Mouse (Mus musculus) spleen, adult 18-20 months (tissue): ENCODE data around the gene Osbpl10.
"Not testable (repeated sequence)": the region's sequence is repeated elsewhere in the genome, so short reads cannot be mapped to it uniquely, and the experiment has no call there.

Experiments
- DNase-seq, 2 experiments: peaks; one replicate each; pipeline ENCODE4 v3.0.0; 2022; ENCODE audit warnings: mixed read lengths in 2 of 2

The Osbpl10 gene

DNA sequence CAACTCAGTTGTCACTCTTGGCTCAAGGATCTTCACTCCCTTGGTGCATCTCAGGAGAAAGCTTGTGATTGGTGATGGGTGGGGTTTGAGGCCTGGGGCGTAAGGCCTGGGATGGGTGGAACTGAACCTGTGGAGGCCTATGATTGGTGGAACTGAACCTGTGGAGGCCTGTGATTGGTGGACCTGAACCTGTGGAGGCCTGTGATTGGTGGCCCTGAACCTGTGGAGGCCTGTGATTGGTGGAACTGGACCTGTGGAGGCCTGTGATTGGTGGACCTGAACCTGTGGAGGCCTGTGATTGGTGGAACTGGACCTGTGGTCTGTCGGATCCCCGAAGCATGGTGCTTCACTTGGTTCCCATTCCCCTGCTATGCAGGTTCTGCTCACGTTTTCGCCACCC lies 7.4 kb downstream of the Osbpl10 start:
- DNase-seq: no peak

DNA sequence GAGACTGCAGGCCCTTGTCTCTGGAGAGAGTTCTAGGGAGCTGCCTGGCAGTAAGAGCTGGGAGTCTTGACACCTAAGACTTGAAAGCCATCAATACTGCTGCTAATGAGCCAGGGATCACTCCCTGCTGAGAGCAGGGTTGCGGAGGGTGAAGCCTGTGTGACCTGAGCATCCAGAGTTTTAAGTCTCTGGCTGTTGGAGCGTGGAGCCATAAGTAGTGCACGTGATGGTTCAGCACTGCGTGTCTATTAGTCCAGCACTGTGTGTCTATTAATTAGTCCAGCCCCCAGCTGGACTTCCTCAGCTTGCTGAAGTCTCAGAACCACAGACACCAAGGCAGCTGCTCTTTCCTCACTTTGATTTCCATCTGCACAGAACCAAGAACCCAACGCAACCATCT lies 8.0 kb downstream of the Osbpl10 start:
- no peak for DNase-seq

DNA sequence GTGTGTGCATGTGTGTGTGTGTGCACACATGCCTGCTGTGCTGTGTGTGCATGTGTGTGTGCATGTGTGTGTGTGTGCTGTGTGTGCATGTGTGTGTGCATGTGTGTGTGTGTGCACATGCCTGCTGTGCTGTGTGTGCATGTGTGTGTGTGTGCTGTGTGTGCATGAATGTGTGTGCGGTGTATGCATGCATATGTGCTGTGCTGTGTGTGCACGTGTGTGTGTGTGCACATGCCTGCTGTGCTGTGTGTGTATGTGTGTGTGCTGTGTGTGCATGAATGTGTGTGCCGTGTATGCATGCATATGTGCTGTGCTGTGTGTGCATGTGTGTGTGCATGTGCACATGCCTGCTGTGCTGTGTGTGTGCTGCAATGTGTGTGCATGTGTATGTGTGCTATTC lies 9.7 kb downstream of the Osbpl10 start:
- no peak for DNase-seq

DNA sequence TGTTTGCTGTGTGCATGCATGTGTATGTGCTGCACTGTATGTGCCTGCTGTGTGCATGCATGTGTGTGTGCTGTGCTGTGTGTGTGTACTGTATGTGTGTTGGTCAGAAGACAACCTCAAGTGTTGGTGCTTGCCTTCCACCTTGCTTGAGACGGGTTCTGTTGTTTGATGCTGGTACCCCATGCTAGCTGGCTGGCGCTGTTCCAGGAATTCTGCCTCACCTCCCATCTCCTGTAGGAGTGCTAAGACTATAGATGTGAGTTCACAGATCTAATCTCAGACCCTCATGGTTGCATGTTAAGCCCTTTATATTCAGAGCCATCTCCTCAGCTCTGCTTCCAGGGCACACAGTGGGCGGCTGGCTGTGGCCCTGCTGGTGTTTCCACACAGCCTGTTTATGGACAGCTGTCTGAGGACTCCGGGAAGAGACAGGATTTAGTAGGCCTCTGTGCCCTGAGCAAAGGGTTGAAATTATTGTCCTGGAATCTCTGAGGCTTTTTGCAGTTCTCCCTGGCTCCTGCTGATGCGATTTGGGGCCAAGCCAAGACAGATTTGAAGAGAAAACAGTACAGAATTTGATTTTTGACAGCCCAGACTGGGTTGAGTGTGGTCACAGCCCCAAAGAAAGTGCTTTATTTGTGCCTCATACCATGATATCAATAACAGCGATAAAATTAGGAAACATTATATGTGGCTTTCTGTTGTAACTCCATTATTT lies 10.4 kb downstream of the Osbpl10 start:
- no peak for DNase-seq

DNA sequence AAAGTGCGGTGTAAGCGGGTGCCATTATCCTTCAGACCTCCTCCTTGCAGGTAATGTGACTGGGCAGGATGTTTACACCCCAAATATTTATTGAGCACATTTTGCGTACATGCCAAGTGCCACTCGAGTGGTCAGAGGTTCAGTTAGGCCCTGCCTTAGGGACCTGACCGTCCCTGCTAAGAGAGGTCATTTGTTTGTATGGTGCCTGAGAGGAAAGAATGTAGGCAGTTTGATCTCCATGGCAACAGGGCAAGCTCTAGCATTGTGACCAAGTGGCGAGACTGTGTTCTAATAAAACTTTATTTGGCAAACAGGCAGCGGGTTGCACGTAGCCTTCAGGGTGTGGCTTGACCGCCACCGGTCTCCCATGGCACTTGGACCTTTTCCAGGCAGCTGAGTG lies 12.1 kb downstream of the Osbpl10 start:
- no peak for DNase-seq

DNA sequence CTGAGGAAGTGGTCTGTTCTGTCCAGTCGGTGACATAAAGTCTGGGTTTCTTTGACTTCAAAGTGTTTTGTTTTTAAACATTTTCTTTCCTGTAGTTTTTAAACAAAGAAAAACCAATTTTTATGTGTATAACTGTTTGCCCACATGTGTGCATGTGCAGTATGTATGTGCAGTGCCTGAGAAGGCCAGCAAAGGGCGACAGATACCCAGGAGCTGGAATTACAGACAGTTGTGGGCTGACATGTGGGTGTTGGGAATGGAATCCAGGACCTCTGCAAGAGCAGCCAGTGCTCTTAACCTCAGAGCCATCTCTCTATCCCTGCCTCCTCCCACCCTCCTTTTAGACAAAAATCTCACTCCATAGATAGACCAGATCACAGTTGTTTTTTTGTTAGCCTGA lies 14.2 kb downstream of the Osbpl10 start:
- no peak for DNase-seq

DNA sequence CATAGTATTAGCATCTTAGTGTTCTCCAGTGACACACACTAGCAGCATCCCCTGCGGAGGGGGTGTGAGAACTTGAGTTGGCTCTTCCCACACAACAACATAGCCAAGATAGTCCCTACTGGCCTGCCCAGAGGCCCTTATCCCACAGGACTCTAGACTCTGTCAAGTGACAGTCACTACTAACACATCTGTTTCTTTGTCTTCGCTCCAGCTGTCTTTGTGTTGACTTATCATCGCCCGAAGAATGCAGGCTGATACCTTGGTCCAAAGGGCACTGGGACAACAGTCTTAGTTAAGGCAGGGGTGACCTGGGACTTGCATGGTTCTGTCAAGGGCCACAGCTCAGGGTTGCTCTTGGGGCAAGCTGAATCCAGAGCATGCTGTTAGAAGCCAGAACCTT lies 16.9 kb downstream of the Osbpl10 start:
- DNase-seq: no peak

DNA sequence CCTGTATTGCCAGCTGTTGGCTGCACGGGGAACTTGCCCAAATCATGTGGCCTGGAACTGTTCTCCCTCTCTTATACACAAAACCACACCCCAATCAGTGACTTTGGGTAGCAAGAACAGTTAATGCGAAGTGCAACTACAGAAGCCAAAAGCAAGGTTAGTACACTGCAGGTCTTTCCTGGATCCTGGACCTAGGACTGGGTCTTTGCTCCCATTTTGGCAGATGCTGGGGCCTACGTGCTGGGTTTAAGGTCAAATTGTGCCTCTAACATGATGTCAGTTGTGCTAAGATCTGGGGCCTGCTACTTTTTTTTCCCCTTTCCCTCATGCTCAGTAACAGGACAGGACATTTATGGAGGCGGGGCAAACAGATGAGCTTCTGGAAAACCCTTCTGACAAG lies 17.3 kb downstream of the Osbpl10 start:
- DNase-seq: no peak

DNA sequence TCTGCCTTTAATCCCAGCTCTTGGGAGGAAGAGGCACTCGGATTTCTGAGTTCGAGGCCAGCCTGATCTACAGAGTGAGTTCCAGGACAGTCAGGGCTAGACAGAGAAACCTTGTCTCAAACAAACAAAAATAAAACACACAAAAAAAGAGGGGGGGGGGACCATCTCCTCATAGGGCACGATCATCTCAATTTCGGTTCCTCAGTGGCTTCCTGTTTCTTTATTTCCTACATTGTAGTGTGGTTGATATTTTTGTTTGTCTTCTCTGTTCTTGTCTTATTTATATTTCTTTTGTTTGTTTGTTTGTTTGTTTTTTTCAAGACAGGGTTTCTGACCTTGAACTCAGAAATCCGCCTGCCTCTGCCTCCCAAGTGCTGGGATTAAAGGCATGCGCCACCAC lies 18.1 kb downstream of the Osbpl10 start:
- DNase-seq: no peak

DNA sequence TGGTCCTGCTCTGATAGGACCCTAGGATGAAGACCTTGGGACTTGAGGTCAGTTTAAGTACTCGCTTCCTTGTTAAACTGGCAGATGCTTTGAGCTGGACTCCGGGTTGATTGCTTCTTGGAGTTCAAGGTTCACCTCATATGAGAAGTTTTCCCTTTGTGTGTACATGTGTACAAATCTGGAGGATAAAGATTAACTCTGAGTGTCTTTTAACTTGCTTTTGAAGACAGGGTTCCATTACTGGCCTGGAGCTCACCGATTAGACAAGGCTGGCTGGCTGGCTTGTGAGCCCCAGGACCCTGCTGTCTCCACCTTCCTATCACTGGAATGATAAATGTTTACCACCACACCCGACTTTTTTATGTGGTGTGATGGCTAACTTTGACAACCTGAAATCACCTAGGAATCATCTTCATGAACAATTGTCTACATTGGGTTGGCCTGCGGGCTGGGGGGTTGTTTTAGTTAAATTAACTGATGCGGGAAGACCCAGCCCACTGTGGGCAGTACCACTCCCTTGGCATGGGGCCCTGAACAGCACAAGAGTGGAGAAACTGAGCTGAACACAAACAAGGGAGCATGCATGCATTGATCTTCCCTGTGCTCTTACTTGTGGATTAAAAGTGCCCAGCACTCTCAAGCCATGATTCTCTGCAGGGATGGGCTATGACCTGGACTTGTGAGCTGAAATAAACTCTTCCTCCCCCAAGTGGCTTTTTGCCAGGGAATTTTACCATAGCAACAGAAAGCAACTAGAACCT lies 20.8 kb downstream of the Osbpl10 start:
- DNase-seq: no peak

DNA sequence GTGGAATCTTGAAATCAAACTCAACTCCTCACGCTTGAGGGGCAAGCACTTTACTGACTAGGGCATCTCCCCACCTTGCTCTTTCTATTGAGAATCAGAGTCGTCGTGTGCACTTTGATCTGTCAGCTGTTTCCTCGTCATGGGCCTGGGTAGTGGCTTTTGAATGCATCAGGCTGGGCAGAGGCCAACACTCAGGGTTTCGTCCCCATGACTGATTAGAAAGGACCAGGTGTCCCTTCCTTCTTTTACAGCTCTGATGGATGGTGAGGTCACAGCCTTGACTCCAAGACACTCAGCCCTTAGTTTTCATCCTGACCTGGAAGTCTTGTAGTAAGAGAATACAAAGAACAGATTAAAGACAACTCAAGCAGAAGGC lies 21.4 kb downstream of the Osbpl10 start:
- no peak for DNase-seq

DNA sequence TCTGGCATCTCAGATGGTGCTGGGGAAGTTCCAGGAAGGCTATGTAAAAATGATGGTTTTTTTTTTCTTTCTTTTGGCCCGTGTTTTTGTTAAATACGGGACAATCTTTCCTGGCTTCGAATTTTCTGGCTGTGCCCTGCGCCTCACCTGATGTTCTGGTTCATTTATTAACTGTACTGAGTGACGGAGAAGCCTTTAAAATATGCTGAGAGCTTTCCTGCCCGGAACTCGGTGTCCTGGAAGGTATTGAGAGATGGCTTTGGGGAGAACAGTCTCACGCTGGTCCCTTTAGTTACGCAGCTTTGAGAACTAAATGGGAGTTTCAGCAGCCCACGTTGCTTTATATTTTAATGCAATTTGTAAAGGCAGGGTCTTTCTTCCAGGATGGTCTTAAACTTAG lies 27.1 kb downstream of the Osbpl10 start:
- DNase-seq: no peak

DNA sequence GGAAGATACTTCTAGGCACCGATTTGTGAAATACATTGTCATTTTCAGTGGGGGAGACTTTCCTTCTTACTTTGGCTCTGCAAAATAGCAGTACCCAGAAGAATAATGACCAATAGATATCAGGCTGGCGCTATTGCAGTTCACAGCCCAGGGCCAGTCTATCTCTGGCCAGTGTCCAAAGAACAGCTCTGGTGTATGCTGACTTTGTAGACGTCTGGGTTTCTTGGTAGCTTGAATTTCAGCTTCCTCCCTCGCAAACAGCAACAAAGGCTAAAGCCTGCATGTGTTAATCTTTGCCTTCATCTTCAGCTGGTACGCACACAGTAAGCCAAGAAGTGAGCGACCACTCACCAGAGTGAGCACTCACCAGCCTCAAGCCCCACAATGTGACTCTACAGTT lies 29.4 kb downstream of the Osbpl10 start:
- no peak for DNase-seq

DNA sequence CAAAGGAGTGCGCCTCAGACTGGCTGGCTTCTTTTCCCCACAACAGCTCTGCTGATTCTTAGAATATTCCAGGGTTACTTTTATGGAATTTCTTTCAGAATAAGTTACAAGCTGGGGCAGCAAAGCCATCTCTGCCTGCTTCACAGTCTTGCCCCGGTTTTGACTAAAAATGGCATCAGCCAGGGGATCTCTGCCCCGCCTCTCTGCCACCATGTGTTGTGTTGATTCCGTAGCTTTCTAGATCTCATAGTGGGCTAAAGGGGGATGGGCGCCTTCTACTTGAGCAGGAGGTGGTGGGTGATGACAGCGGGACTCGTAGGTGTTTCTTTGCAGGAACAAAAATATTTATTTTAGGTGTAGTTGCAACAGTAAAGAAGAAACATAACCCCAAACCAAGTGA lies 29.8 kb downstream of the Osbpl10 start:
- no peak for DNase-seq

DNA sequence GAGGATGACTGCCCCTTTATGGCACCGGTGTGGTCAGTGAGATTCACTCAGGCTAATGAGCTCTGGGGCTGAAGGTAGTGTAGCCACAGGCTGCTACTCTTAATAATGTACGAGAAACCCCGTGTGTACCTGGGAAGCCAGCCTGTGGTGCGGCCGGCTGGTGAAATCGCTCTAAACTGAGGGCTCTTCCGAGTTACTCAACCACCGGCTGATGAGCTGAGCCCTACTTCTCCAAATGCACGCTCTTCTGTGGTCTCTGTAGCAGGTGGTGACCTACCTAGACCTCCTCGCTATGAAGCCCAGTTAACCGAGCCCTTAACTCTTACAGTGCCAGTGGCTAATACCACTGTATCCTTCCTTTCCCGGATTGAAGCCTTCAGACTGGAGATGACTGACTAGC lies 34.0 kb downstream of the Osbpl10 start:
- no peak for DNase-seq

DNA sequence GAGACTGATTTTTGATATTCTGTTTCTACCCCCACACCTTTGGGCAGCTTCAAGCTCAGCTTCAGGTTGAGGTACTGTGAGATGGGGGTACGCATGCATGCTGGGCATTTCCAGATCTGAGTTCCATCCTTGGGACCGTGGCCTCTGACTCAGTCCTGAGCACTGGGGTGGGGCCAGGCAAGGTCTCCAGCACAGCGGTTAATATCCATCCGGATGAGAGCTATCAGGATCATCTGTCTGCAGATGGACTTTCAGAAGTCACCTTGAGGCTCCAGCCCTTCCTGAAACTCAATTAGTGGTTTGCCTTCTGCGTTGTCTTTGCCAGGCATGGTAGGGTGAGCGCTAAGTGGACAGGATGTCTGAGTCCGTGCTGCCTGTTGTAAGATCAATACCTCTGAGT lies 41.8 kb downstream of the Osbpl10 start:
- no peak for DNase-seq

DNA sequence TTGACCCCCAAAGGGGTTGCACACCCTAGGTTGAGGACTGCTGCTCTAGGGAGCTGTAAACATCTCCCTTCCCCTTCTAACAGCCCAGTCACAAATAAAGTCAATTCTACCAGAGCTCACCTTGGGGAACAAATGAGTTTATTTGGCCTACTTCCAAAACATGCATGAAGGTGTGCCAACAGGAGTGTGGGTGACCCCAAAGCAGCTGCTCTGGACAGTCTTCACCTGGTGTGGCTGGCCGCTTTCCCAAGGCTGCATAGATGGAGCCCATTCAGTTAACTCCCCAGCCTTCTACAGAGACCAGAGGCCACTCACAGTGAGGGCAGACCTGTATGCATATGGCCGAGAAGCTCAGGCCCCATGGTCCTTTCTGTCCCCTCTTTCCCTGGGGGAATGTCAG lies 43.0 kb downstream of the Osbpl10 start:
- no peak for DNase-seq

DNA sequence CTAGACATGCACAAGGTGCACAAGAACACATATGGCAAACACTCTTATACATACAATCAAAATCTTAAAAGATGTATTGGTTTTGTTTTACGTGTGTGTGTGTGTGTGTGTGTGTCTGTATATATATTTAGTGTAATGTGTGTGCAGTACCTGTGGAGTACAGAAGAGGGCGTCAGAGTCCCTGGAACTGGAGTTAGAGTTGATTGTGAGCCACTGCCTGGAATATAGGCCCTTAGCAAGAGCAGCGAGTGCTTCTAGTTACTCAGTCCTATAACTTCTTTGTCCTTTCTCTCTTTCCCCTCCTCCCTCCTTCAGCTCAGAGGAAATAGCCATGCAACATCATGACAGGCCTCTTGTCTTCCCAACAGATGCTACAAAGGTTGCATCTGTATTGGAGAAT lies 44.8 kb downstream of the Osbpl10 start:
- DNase-seq: no peak

DNA sequence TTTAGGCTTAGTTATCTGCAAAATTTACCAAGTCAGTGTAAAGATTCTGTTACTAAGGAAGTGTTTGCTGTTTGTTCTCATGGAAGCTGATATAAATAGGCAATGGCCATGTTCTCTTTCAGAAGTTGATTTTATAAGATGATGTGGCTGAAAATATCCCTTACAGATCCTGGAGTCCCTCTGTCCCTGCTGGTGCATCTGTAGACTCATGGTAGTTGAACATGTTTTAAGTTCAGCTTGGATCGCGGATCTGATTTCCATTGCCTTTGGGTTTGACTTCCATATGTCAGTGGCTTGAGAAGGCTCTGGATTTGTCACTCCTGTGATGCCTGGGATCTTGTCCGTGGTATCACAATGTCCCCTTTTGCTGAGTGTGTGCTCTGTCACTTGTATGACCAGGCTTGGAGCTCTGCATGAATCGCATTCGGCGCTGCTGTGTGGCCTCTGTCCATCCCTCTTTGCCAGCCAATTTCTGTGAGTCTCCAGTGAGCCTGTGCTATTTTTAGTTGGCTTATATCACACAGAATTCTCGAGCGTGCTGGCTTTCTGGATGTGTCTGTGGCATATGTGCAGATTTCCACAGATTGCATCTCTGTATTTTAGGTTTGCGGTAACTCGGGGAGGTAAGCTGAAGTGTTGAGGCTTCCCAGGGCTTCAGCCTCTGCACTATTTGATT lies 45.5 kb downstream of the Osbpl10 start:
- DNase-seq: no peak

DNA sequence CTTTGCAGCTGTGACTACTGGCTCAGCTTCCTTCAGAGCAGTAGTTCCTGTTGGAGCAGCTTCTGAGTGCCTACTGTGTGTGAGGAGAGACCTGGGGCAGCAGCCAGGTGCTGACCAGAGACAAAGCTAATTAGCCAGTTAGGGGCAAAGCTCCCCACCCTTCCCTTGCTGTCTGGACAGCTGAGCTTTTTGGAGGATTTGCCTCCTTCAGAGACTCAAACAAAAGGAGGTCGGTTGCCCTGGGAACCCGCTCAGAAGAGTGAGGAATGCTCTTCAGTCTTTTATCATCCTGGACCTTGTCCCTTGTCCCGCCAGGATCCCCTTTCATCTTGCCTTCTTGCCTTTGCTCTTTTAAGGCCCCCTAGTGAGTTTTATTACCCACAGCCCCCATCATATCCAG lies 50.9 kb downstream of the Osbpl10 start:
- DNase-seq: no peak

DNA sequence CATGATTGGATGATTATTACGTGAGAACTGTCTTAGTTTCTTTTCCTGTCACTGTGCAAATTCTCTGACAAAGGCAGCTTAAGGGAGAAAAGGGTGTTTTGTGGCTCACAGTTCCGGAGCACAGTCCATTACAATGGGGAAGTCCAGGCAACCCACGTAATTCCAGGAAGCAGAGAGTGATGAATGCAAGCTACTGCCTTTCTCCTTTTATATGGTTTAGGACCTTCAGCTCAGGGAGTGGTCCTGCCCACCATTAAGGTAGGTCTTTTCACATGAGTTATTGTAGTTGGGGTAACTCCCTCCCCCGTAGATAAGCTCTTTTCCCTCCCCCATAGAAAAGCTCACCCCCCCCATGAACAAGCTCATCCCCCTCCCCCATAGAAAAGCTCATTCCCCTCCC lies 52.2 kb downstream of the Osbpl10 start:
- no peak for DNase-seq

DNA sequence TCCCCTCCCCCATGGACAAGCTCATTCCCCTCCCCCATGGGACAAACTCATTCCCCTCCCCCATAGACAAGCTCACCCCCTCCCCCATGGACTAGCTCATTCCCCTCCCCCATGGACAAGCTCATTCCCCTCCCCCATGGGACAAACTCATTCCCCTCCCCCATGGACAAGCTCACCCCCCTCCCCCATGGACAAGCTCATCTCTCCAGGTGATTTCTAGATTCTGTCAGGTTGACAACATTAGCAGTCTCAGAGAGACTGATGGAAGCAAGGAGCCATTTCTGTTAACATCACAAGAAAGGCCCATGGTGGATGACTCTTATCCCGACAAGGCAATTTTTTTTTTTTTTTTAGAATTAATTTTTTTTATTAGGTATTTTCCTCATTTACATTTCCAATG lies 52.7 kb downstream of the Osbpl10 start:
- not testable (repeated sequence) for DNase-seq

DNA sequence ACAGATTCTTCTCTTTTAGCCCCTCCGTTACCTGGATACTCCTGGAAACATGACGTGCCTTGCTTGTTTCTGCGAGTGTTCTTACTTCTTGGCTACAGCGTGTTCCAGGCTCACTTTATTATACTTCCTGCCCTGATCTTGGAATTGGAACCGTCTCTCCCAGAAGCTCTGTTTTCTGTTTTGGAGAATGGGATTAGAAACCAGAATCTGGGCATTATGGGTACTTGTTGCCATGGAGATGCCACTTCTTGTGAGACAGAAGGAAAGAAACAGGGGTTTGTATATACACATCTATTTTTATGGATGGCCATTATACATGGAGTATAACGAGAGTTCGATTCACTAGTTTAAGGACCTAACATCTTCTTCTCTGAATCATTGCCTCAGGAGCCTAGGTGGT lies 54.4 kb downstream of the Osbpl10 start:
- DNase-seq: no peak

DNA sequence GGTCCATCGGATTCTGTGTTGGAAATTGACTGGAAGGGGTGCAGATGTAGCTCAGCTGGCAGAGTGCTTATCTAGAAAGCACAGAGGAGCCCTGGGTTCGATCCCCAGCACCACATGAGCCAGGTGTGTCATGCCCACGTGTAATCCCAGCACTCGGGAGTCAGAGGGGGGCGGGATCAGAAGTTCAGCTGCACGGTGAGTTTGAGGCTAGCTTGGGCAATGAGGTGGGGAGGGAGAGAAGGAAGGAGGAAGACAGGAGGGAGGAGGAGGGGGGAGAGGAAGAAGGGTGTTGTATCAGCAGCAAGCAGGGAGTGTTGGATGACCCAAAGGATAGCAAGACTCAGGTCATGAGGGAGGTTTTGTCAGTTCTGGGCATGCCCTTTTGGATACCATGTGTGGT lies 55.9 kb downstream of the Osbpl10 start:
- DNase-seq: no peak
